Mouse (Mus musculus): ENCODE results near the gene Lrp3. TPM values are rescaled to one million over a fixed set of nuclear protein-coding genes. Genes with fewer than 3 reads are reported as not detected.

Lrp3 gene
- polyA plus RNA-seq, 1 experiment from 2014 or later = 7.6 TPM

DNA sequence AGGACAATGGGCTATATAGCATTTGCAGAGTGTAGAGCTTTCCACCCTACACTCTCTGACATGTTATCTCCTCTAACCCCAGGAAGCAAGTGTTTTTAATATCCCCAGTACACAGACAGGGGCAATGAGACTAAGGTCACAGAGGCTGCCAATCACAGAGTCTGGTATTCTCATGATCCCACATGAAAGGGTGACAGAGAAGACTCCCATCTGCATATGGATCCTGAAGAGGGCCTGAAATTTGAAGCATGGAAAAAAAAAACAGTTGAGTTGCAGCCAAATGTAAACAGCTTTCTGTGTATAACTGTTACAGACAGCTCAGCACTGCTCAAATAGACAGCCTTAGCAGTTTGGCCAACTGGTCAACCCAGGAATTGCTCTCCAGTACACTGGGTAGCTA is 15.5 kb downstream of the Lrp3 start:
- Histone ChIP-seq H3K4me1 (ENCODE audit: control insufficient read depth, insufficient read depth, low read length) (no peaks in the 10 kb centered on the region), H3K4me3 (ENCODE audit: low read length) (no peak overlapping the region), H3K36me3 (ENCODE audit: control insufficient read depth, insufficient read depth, low read length) (peaks cover 35% of the 10 kb centered on the region), H3K27ac (ENCODE audit: low read depth, low read length) (no peak overlapping the region), H3K9me3 (ENCODE audit: control insufficient read depth, low read length) (no peaks in the 10 kb centered on the region), H3K9ac (ENCODE audit: low read depth, low read length) (no peak overlapping the region), H3K4me2 (replicated peaks; ENCODE audit: low read depth, low read length) (no peak overlapping the region), H3K27me3 (ENCODE audit: control insufficient read depth, insufficient read depth, low read length) (no peaks in the 10 kb centered on the region)
- no peak for ATAC-seq (ENCODE audit: low FRiP score, low TSS enrichment)

DNA sequence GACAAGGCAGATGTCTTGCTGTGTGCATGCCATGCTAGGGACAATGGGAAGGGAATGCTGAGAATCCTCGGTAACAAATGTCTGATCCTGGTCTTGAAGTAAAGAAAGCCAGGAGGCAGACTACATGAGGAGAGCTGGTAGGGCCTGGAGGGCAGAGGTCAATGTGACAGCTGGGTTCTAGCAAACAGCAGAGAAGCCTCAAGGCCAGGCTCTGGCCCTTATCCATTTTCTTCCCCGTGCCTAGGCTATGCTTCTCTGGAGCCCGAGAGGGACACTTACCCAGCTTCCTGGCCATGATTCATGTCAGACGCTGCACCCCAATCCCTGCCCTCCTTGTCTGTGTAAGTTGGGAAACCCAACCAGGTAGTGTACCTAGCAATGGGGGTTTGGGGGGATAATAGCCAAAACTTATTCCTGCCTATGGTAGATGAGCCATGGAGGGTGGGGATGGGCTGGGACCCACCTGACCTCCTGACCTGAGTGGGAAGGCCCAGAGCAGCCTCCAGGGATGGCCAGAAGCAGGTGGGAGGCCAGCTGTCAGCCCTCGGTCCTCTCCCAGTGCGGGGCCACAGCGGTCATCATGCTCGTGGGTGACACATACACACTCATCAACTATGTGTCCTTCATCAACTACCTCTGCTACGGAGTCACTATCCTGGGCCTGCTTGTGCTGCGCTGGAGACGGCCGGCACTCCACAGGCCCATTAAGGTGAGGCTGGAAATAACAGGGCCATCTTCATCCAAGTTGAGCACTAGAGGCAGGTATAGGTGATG is 16.1 kb downstream of the Lrp3 start:
- no peak overlapping the region for H3K4me3 ChIP-seq (ENCODE audit: low read length)
- peaks cover 31% of the 10 kb centered on the region for H3K36me3 ChIP-seq (ENCODE audit: control insufficient read depth, insufficient read depth, low read length)
- no peak for ATAC-seq (ENCODE audit: low FRiP score, low TSS enrichment)
- WGBS = 88% methylated on average over 12 of the region's 12 CpGs
- H3K9me3 ChIP-seq (ENCODE audit: control insufficient read depth, low read length) = no peaks in the 10 kb centered on the region
- H3K9ac ChIP-seq (ENCODE audit: low read depth, low read length) = no peak overlapping the region
- H3K27me3 ChIP-seq (ENCODE audit: control insufficient read depth, insufficient read depth, low read length) = no peaks in the 10 kb centered on the region
- no peak overlapping the region for H3K27ac ChIP-seq (ENCODE audit: low read depth, low read length)
- no peaks in the 10 kb centered on the region for H3K4me1 ChIP-seq (ENCODE audit: control insufficient read depth, insufficient read depth, low read length)
- no peak overlapping the region for H3K4me2 ChIP-seq (replicated peaks; ENCODE audit: low read depth, low read length)

DNA sequence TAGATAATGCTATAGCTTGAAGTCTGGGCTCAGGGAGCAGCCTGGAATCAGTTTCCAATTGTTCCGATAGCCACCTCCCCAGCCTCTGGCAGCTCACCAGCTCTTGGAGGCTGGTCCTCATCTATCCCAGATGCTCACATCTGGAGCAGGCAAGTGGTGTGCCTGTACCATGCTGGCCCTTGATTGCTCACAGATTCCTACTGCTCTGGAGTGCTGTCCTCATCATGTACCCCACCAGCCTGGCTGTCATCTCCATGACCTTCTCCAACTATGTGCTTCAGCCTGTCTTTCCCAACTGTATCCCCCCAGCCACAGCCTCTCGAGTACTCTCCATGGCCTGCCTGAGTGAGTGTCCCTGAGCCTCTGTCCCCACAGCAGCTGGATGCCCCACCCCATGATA is 18.3 kb downstream of the Lrp3 start:
- Histone ChIP-seq H3K4me1 (ENCODE audit: control insufficient read depth, insufficient read depth, low read length) (no peaks in the 10 kb centered on the region), H3K9ac (ENCODE audit: low read depth, low read length) (no peak overlapping the region), H3K9me3 (ENCODE audit: control insufficient read depth, low read length) (no peaks in the 10 kb centered on the region), H3K27ac (ENCODE audit: low read depth, low read length) (no peak overlapping the region), H3K4me3 (ENCODE audit: low read length) (no peak overlapping the region), H3K4me2 (replicated peaks; ENCODE audit: low read depth, low read length) (no peak overlapping the region), H3K36me3 (ENCODE audit: control insufficient read depth, insufficient read depth, low read length) (peaks cover 12% of the 10 kb centered on the region; the same call in 1 of the 2 replicates), H3K27me3 (ENCODE audit: control insufficient read depth, insufficient read depth, low read length) (no peaks in the 10 kb centered on the region)
- WGBS = 76% methylated on average over 2 of the region's 2 CpGs
- ATAC-seq (ENCODE audit: low FRiP score, low TSS enrichment) = no peak

DNA sequence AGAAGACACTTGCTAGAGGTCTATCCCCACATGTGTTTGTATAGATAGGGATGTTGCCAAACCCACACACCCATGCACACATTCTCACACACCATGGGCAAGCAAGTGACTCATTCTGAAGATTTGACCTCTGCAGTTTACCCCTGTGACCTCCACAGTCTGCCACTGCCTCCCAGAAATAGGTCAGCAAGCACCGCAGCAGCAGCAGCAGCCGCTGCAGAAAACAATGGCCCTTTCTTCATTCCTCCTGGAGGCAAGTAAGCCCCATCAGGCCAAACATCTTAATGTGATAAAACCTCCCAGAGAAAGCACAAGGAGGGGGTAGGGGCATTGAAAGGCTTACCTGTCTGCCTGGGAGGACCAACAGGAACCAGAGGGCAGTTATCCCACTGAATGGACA is 24.0 kb downstream of the Lrp3 start:
- H3K36me3 ChIP-seq (ENCODE audit: control insufficient read depth, insufficient read depth, low read length) = no peaks in the 10 kb centered on the region
- 33% methylated on average over 2 of the region's 2 CpGs for WGBS
- H3K4me1 ChIP-seq (ENCODE audit: control insufficient read depth, insufficient read depth, low read length) = no peaks in the 10 kb centered on the region
- no peaks in the 10 kb centered on the region for H3K9me3 ChIP-seq (ENCODE audit: control insufficient read depth, low read length)
- H3K4me3 ChIP-seq (ENCODE audit: low read length) = no peak overlapping the region
- no peak for ATAC-seq (ENCODE audit: low FRiP score, low TSS enrichment)
- no peak overlapping the region for H3K9ac ChIP-seq (ENCODE audit: low read depth, low read length)
- H3K27me3 ChIP-seq (ENCODE audit: control insufficient read depth, insufficient read depth, low read length) = peaks cover 24% of the 10 kb centered on the region
- H3K4me2 ChIP-seq (replicated peaks; ENCODE audit: low read depth, low read length) = no peak overlapping the region
- H3K27ac ChIP-seq (ENCODE audit: low read depth, low read length) = no peak overlapping the region

DNA sequence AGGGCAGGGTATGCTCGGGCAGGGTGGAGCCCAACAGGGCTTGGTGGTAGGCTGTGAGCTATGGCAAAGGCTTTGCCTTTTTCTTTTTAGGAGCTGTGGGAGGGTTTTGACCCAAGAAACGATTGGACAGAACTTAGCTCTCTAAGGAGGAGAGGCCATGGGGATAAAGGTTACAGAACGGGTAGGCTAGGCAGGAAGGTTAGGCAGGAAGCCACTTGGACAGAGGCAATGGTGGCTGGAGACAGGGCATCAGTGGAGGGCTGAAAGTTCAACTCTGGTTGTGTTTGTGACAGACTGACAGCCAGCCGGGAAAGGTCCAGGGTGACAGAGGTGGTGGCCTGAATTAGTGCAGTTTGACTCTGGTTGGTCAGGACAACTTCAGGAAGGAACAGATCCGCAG is 25.6 kb downstream of the Lrp3 start:
- no peak for ATAC-seq (ENCODE audit: low FRiP score, low TSS enrichment)
- Histone ChIP-seq H3K9ac (ENCODE audit: low read depth, low read length) (no peak overlapping the region), H3K27me3 (ENCODE audit: control insufficient read depth, insufficient read depth, low read length) (peaks cover 40% of the 10 kb centered on the region), H3K4me3 (ENCODE audit: low read length) (no peak overlapping the region), H3K9me3 (ENCODE audit: control insufficient read depth, low read length) (no peaks in the 10 kb centered on the region), H3K4me2 (replicated peaks; ENCODE audit: low read depth, low read length) (no peak overlapping the region), H3K4me1 (ENCODE audit: control insufficient read depth, insufficient read depth, low read length) (peaks cover 9% of the 10 kb centered on the region; the same call in 1 of the 2 replicates), H3K27ac (ENCODE audit: low read depth, low read length) (no peak overlapping the region), H3K36me3 (ENCODE audit: control insufficient read depth, insufficient read depth, low read length) (no peaks in the 10 kb centered on the region)
- WGBS = 56% methylated on average over 5 of the region's 5 CpGs

DNA sequence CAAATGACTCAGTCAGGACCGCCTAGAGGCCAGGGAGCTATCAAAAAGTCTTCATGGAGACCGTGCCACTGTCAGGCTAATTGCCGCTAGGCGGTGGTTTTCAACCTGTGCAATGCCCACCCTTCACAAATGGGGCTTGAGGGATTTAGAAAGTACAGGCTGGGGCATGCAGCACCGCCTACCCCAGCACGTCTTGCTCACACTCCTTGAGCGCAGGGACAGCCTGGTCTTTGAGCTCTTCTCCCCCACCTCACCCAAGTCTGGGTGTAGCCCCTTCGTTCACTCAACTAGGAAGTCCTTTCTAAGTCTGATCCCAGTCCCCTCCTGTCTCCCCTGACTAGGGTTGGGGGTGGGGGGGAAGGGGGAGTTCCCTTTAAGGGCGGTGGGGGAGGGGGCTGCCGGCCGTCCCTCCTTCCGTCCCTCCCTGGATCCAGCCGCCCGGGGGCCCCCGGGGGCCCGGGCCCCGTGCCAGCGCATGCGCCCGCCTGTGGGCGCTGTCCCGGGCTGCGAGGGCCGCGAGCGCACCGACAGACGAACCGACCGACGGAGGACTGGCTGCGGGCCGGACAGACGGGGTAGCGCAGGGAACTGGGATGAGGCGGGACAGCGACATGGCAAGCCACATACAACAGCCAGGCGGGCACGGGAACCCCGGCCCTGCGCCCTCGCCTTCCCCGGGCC is 29.3 kb downstream of the Lrp3 start, which contains the start of gene Slc7a10:
Gene Slc7a10, plus strand, starts transcription at position 497 of the 681 bp plus-strand sequence.
- Histone ChIP-seq H3K9ac (ENCODE audit: low read depth, low read length) (peak within 1 kb of the TSS; percentile 34; the same call in 1 of the 2 replicates), H3K4me2 (replicated peaks; ENCODE audit: low read depth, low read length) (peak within 1 kb of the TSS; percentile 68), H3K27ac (ENCODE audit: low read depth, low read length) (no peak within 1 kb of the TSS), H3K36me3 (ENCODE audit: control insufficient read depth, insufficient read depth, low read length) (no peaks in the 10 kb centered on the region), H3K4me1 (ENCODE audit: control insufficient read depth, insufficient read depth, low read length) (peaks cover 9% of the 10 kb centered on the region; the same call in 1 of the 2 replicates), H3K27me3 (ENCODE audit: control insufficient read depth, insufficient read depth, low read length) (peaks cover 45% of the 10 kb centered on the region), H3K4me3 (ENCODE audit: low read length) (peak within 1 kb of the TSS; percentile 43), H3K9me3 (ENCODE audit: control insufficient read depth, low read length) (peaks cover 14% of the 10 kb centered on the region; the same call in 1 of the 2 replicates)
- 1% methylated on average over 36 of the region's 43 CpGs for WGBS
- peak; percentile 37; the same call in 1 of the 2 replicates for ATAC-seq (ENCODE audit: low FRiP score, low TSS enrichment)

DNA sequence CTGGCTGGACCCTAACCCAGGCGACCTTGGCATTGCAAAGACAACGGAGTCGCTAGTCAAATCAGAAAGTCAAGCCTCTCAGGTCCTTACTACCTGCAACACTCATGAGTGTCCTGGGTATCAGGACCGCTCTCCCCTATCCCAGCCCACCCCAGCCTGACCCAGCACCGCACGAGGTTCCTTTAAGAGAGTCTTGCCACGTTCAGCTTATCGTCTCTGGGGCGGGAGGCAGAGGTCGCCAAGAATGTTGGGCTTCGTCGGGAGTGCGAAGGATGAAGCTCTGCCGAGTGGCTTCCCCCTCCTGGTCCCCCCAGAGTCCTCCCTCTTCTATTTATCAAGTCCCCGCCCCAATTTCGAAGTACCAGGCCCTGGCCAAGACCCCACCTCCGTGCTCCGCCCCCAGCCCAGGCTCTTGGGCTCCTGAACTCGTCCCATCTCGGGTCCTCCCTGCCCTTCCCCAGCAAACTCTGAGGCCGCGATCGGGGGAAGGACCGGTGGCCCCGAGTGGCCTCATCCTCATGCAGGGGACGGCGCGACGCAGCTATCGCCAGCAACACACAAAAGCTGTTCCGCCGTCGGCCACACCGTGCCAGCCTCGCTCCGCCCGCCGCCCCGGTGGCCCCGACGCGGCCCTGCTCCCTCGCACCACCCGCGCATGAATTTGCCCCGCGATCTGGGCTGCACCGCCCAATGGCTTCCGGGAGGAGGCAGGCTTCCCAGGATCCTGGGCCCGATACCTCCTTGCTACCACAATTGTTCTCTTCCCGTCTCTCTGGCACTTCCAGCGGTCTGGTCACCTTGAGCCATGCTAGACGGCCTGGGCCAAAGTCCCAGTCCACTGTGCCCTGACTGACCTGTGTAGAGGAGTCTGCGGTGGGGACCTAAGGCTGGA is 30.2 kb downstream of the Lrp3 start:
- Histone ChIP-seq H3K27ac (ENCODE audit: low read depth, low read length) (no peak overlapping the region), H3K9ac (ENCODE audit: low read depth, low read length) (0 out of 2 replicates have a peak overlapping the region, but pooled peaks have one; percentile 0), H3K27me3 (ENCODE audit: control insufficient read depth, insufficient read depth, low read length) (peaks cover 45% of the 10 kb centered on the region), H3K9me3 (ENCODE audit: control insufficient read depth, low read length) (peaks cover 14% of the 10 kb centered on the region; the same call in 1 of the 2 replicates), H3K36me3 (ENCODE audit: control insufficient read depth, insufficient read depth, low read length) (no peaks in the 10 kb centered on the region), H3K4me2 (replicated peaks; ENCODE audit: low read depth, low read length) (peak overlapping the region; percentile 56), H3K4me3 (ENCODE audit: low read length) (peak overlapping the region; percentile 43), H3K4me1 (ENCODE audit: control insufficient read depth, insufficient read depth, low read length) (peaks cover 9% of the 10 kb centered on the region; the same call in 1 of the 2 replicates)
- 3% methylated on average over 54 of the region's 54 CpGs for WGBS
- ATAC-seq (ENCODE audit: low FRiP score, low TSS enrichment) = peak; percentile 50; the same call in 1 of the 2 replicates

DNA sequence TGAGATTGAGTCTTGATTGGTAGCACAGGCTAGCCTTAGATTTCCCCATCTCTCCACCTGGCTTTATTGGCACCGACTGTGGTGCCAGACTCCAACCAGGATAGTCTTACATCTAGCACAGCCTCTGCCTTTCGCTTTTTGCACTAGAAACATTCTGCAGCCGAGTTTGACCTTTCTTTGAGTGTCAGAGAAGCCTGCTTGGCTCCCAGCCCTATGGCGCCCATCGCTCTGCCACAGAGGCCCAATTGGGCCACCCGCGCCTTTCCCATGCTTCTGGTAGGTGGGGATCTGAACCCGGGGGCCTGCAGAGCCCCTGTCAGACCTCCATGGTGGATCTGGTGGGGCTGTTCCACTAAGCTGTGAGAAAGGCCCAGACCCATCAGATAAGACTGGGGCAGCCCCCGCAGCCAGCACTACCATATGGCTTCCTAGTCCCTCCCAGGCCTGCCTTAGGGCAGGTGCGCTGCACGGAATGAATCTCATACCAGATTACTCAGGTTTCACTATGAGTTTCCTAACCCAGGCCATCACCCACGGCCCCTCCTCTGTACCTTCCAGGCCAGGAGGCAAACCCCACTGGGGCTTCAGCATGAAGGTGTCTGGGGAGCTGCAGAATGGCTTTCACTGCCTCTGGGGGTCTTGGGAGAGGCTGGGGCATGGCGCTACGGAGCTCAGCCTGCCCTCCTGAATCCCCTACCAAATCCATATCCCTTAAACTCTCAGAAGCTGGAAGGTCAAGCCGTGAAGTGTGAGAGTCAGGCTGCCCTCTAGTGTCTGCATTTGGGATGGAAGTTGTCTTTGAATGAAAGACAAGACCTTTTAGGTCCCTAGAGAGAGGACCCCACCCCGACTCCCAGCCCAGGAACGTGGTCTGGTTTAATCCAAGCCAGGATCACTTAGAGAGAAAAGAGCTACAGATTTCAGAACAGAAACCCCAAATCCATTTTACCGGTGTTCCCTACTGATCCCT is 38.6 kb downstream of the Lrp3 start:
- Histone ChIP-seq H3K4me2 (replicated peaks; ENCODE audit: low read depth, low read length) (no peak overlapping the region), H3K4me3 (ENCODE audit: low read length) (no peak overlapping the region), H3K9me3 (ENCODE audit: control insufficient read depth, low read length) (no peaks in the 10 kb centered on the region), H3K36me3 (ENCODE audit: control insufficient read depth, insufficient read depth, low read length) (no peaks in the 10 kb centered on the region), H3K27me3 (ENCODE audit: control insufficient read depth, insufficient read depth, low read length) (no peaks in the 10 kb centered on the region), H3K4me1 (ENCODE audit: control insufficient read depth, insufficient read depth, low read length) (no peaks in the 10 kb centered on the region), H3K27ac (ENCODE audit: low read depth, low read length) (no peak overlapping the region), H3K9ac (ENCODE audit: low read depth, low read length) (no peak overlapping the region)
- 0 out of 2 replicates have a peak, but pooled peaks have one; percentile 25 for ATAC-seq (ENCODE audit: low FRiP score, low TSS enrichment)
- 49% methylated on average over 18 of the region's 18 CpGs for WGBS

All from kidney, embryonic 14.5 days (tissue).